Mouse (Mus musculus) ES-Bruce4 (cell line): ENCODE results near the gene Smco4.

ENCODE experiments used
- CTCF ChIP-seq: IDR thresholded peaks from one replicate; pipeline ENCODE4 v1.8.1; 2011; ENCODE audit warnings: low read depth, low read length
- EP300 ChIP-seq: IDR thresholded peaks from 2 replicates; pipeline ENCODE4 v1.6.1; 2011; ENCODE audit warnings: low read depth, low read length; ENCODE audit not compliant: insufficient read depth
- POLR2A ChIP-seq: IDR thresholded peaks from one replicate; pipeline ENCODE4 v1.8.1; 2011; ENCODE audit warnings: low read length; ENCODE audit not compliant: insufficient read depth

GRCm38 (mm10) chr9:15506863-15507262 lies 13.6 kb downstream of the Smco4 start:
- TF ChIP-seq CTCF (no peak), POLR2A (no peak), EP300 (no peak)
